Mouse (Mus musculus): ENCODE data around the gene Adamts17.

- TF ChIP-seq GATA1 (IDR thresholded peaks at IDR 0.05; ENCODE audit: borderline replicate concordance, low read length): no peak
- TF ChIP-seq FLI1 (IDR thresholded peaks at IDR 0.05; ENCODE audit: low read length): no peak
Observed at GRCm38 (mm10) chr7:67162135-67162534, 322.6 kb downstream of the Adamts17 start.

All from megakaryocyte, embryonic 14.5 days (primary cell).